Mouse (Mus musculus) kidney, embryonic 16.5 days (tissue): ENCODE data around the gene Exosc2. TPM values are rescaled to one million over a fixed set of nuclear protein-coding genes. Genes with fewer than 3 reads are reported as not detected.
A peak's percentile ranks its signal among the peaks of the same experiment; 100 is the strongest.

Source experiments
- ATAC-seq: fragments of 200-750 bp; cut with Nextera tagmentation; 2 replicates; pipeline ENCODE4 v1.8.0; 2017; ENCODE audit warnings: moderate TSS enrichment; ENCODE audit not compliant: low FRiP score, low TSS enrichment
- H3K27ac ChIP-seq: fragments of 300-500 bp; sonication (generic); 2 replicates; pipeline ENCODE4 v1.5.1; 2014; ENCODE audit warnings: low read length
- H3K27me3 ChIP-seq: fragments of 300-500 bp; sonication (generic); 2 replicates; pipeline ENCODE4 v1.6.1; 2014; ENCODE audit warnings: low read length, control low read depth, mixed read lengths; ENCODE audit not compliant: insufficient read depth
- H3K36me3 ChIP-seq: fragments of 300-500 bp; sonication (generic); 2 replicates; pipeline ENCODE4 v1.6.1; 2014; ENCODE audit warnings: low read length, control low read depth, mixed read lengths; ENCODE audit not compliant: insufficient read depth
- H3K4me1 ChIP-seq: fragments of 300-500 bp; sonication (generic); 2 replicates; pipeline ENCODE4 v1.6.1; 2014; ENCODE audit warnings: low read length, control low read depth, mixed read lengths; ENCODE audit not compliant: insufficient read depth
- H3K4me2 ChIP-seq: fragments of 300-500 bp; sonication (generic); replicated peaks from 2 replicates; pipeline ENCODE4 v1.6.1; 2014; ENCODE audit warnings: low read depth, low read length
- H3K4me3 ChIP-seq: fragments of 300-500 bp; sonication (generic); 2 replicates; pipeline ENCODE4 v1.5.1; 2014; ENCODE audit warnings: mild to moderate bottlenecking, low read length
- H3K9ac ChIP-seq: fragments of 300-500 bp; sonication (generic); replicated peaks from 2 replicates; pipeline ENCODE4 v1.6.1; 2014; ENCODE audit warnings: low read length
- H3K9me3 ChIP-seq: fragments of 300-500 bp; sonication (generic); 2 replicates; pipeline ENCODE4 v1.6.1; 2016; ENCODE audit warnings: low read length, control low read depth
- WGBS: fragments of 180-500 bp; shearing (Covaris S2); extraction: QIAGEN DNeasy Blood & Tissue Kit; methylation state at CpG from one replicate; pipeline ENCODE4 v1.1.7; 2014; 5-methylcytosine and 5-hydroxymethylcytosine counted together
- polyA plus RNA-seq: library from polyadenylated mRNA; unstranded; fragments of >200 nt; fragmentation: Nextera tagmentation; extraction: Ambion mirVana; gene quantifications from 2 replicates; pipeline ENCODE4 v1.2.1, GENCODE M21; 2015

The Exosc2 gene
- polyA plus RNA-seq, 1 experiment from 2014 or later = 75.1 TPM

DNA sequence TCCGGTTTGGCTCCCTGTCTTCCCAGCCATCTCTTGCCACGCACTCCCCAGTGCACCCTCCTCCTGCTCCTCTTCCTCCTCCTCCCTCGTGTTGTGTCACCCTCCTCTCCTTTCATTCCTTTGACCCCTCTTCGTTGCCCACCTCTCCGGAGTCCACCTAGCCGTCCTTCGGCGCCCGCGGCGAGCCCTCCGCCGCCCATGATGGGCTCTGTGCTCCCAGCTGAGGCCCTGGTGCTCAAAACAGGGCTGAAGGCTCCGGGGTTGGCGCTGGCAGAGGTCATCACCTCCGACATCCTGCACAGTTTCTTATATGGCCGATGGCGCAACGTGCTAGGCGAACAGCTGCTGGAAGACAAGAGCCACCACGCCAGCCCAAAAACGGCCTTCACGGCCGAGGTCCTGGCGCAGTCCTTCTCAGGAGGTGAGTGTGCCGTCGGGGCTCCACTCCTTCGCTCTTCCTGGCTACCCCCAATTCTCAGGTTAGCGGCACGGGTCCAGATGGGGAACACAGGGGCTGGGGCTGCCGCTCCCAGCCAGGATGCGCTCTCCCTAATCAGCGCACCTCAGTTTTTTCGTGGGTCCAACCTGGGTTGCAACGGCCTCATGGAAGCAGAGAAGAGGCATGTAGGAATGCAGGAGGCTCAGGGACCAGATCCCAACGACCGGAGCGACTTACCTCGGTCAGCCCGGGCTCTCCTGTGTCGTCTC, 30.5 kb upstream of the Exosc2 start, which contains the start of gene Prdm12:
Gene Prdm12 (plus strand): TSS at position 137 of the 708 bp plus-strand sequence.
- H3K36me3 ChIP-seq = no peaks in the 10 kb centered on the region
- 2% methylated on average over 41 of the region's 41 CpGs for WGBS
- peaks cover 100% of the 10 kb centered on the region for H3K27me3 ChIP-seq
- H3K9me3 ChIP-seq = no peaks in the 10 kb centered on the region
- no peak within 1 kb of the TSS for H3K9ac ChIP-seq
- H3K4me3 ChIP-seq = peak within 1 kb of the TSS; percentile 7; the same call in 1 of the 2 replicates
- H3K4me1 ChIP-seq = peaks cover 36% of the 10 kb centered on the region
- H3K27ac ChIP-seq = no peak within 1 kb of the TSS
- no peak within 1 kb of the TSS; the same call in 1 of the 2 replicates for H3K4me2 ChIP-seq
- ATAC-seq = no peak

DNA sequence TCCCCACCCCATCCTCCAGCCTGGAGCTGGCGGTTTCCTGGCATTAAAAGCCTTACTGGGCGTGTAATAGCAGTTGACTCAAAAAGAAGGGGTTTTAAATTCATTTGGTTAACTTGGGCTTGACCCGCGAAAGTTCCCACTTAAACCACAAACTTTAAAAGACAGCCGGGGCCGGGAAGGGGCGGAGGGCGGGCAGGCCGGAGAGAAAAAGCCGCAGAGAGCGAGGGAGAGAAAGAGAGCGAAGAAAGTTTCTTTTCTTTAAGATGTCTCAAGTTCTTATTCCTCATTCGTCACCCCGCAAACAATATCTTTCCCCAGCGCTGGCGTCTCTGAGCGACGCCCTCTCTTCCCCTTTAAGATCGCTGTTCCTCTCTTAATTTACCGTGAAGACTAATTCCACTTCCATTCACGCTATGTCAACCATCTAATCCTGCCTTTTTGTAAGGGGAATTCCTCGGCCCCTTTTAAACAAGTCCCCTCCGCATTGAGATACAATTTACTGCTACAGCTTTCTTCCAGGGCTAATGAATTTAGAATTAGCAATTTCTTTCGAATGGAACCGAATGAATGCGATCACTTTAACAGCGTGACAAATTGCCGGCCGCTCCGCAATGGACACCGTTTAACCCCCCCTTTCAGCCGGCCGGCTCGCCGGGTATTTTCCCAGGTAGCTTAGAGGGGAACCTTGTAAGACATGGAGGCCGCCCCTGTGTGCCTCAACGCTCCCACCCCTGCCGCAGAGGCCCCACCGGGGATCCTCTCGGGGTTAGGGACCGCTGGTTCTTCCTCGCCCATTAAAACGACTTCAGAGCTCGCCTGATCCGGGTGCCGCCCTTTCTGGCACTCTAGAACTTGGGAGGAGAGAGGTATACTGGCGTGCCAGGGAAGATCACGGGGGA, 29.7 kb upstream of the Exosc2 start:
- Histone ChIP-seq H3K4me1 (peaks cover 29% of the 10 kb centered on the region), H3K27ac (no peak overlapping the region), H3K4me3 (peak overlapping the region; percentile 7; the same call in 1 of the 2 replicates), H3K9me3 (no peaks in the 10 kb centered on the region), H3K27me3 (peaks cover 99% of the 10 kb centered on the region), H3K9ac (no peak overlapping the region), H3K4me2 (no peak overlapping the region; the same call in 1 of the 2 replicates), H3K36me3 (no peaks in the 10 kb centered on the region)
- under 1% methylated on average over 47 of the region's 48 CpGs for WGBS
- ATAC-seq = no peak

DNA sequence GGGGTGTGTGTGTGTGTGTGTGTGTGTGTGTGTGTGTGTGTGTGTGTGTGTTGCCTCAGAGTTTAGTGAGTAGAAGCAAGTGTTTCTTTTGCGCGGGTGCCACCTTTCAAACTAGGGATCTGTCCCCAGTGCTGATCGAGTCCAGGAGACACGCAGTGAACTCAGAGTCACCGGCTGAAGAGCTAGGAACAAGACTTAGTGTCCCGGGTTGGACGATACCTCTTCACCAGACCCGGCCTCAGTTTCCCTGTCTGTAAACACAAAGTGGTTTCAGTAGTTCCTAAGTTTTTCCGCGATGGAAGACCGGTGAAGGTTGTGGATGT, 29.0 kb upstream of the Exosc2 start:
- Histone ChIP-seq H3K4me2 (no peak overlapping the region), H3K9me3 (no peaks in the 10 kb centered on the region), H3K36me3 (no peaks in the 10 kb centered on the region), H3K4me3 (0 out of 2 replicates have a peak overlapping the region, but pooled peaks have one; percentile 7), H3K27ac (no peak overlapping the region), H3K27me3 (peaks cover 99% of the 10 kb centered on the region), H3K9ac (no peak overlapping the region), H3K4me1 (peaks cover 23% of the 10 kb centered on the region)
- WGBS = 2% methylated on average over 11 of the region's 11 CpGs
- no peak for ATAC-seq

DNA sequence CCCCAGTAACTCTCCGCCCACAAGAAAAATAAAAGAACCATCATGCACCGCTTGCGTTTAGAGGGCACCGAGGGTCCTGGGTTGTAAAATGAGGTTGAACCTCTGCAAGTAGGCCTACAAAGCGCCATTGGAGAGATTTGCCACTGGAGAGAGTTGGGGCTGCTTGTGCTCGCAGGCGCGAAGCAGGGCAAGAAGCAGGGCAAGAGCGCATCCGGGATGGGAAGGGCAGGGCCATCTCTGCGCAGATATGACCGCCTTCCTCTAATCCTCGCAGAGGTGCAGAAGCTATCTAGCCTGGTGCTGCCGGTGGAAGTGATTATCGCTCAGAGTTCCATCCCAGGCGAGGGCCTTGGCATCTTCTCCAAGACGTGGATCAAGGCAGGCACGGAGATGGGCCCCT, 28.6 kb upstream of the Exosc2 start:
- H3K4me1 ChIP-seq = peaks cover 18% of the 10 kb centered on the region
- no peaks in the 10 kb centered on the region for H3K36me3 ChIP-seq
- H3K27me3 ChIP-seq = peaks cover 99% of the 10 kb centered on the region
- no peak for ATAC-seq
- WGBS = 3% methylated on average over 18 of the region's 18 CpGs
- H3K9ac ChIP-seq = no peak overlapping the region
- no peaks in the 10 kb centered on the region for H3K9me3 ChIP-seq
- H3K27ac ChIP-seq = no peak overlapping the region
- H3K4me3 ChIP-seq = no peak overlapping the region
- H3K4me2 ChIP-seq = no peak overlapping the region

DNA sequence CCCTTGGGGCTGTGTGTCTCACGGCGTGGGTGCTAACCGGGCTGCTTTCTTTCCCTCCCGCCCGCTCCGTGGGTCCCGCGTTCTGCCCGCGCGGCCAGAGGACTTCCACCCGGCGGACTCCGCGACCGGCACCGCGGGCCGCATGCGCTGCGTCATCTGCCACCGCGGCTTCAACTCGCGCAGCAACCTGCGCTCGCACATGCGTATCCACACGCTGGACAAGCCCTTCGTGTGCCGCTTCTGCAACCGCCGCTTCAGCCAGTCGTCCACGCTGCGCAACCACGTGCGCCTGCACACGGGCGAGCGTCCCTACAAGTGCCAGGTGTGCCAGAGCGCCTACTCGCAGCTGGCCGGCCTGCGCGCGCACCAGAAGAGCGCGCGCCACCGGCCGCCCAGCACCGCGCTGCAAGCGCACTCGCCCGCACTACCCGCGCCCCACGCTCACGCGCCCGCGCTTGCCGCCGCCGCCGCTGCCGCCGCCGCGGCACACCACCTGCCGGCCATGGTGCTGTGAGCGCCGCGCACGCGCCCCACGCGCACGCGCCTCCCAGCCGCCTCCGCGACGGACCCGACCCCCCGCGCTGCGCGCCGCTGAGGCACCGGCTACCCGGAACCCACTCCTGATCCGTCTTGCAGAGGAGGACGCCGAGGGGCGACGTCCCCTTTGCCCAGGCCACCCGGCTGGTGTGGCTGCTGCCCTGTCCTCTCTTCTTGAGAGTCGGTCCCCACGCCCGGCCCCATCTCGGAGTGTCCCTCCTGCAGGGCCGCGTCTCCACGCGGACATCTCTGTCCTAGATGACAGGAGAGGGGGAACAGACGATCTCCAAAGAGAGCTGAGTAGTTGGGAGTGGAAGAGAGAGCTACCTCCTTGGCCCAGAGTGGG, 16.3 kb upstream of the Exosc2 start:
- Histone ChIP-seq H3K9me3 (peaks cover 8% of the 10 kb centered on the region), H3K36me3 (no peaks in the 10 kb centered on the region), H3K4me1 (peaks cover 8% of the 10 kb centered on the region), H3K4me2 (peak overlapping the region; percentile 98), H3K27ac (no peak overlapping the region), H3K27me3 (peaks cover 74% of the 10 kb centered on the region), H3K9ac (peak overlapping the region; percentile 23; the same call in 1 of the 2 replicates), H3K4me3 (peak overlapping the region; percentile 59)
- under 1% methylated on average over 85 of the region's 109 CpGs for WGBS
- ATAC-seq = peak; percentile 42; the same call in 1 of the 2 replicates

DNA sequence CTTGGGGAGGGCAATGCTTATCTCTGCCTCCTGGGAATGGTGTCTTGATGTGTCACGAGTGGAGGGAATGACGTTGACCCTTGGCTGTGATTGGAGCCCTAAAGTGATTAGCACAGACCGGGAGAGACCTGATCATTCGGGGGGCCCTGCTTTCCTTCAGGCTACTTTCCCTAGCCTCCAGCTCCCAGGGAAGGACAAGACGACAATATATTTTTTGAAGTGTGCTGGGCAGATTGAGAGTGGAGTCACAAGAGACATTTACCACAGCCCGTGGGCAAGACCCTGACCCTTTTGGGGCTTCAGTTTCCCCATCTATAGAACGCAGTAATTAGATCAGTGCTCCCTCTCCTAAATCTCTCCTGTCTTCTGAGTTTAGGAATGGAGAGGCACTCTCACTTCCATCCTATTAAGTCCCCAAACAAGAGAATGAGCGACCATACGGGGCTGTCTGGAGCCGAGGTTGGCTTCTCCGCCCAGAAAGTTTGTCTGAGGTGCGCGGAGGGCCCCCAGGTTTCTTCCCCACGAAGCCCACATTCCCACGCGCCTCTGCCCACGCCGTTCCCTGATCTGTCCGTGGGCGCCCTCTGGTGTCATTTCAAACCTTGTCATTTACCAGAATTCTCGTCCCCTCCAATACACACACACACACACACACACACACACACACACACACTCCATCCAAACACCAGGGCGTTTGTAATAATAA, 15.5 kb upstream of the Exosc2 start:
- Histone ChIP-seq H3K9ac (no peak overlapping the region), H3K4me2 (peak overlapping the region; percentile 98), H3K4me1 (peaks cover 8% of the 10 kb centered on the region), H3K9me3 (peaks cover 8% of the 10 kb centered on the region), H3K27me3 (peaks cover 66% of the 10 kb centered on the region), H3K36me3 (no peaks in the 10 kb centered on the region), H3K4me3 (peak overlapping the region; percentile 59), H3K27ac (no peak overlapping the region)
- WGBS = 5% methylated on average over 22 of the region's 22 CpGs
- no peak for ATAC-seq

DNA sequence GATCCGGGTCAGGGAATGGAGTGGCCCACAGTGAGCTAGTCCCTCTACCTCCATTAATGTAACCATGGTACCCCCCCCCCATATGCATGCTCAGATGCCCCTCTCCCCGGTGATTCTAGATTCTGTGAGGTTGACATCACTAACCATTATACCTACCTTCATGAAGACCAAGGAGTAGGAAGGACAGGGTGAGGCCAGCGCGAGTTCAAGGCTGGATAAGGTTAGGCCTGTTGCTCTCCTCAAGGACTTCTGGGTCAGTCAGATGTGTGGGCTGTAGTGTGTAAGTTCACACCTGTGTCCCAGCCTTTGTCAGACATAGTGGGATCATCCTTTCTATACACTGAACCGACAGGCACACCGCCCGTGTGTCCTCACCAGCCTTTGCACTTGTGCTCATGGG, 14.1 kb upstream of the Exosc2 start:
- no peak overlapping the region for H3K4me2 ChIP-seq
- no peaks in the 10 kb centered on the region for H3K36me3 ChIP-seq
- H3K27ac ChIP-seq = no peak overlapping the region
- no peak overlapping the region for H3K4me3 ChIP-seq
- 85% methylated on average over 7 of the region's 7 CpGs for WGBS
- peaks cover 8% of the 10 kb centered on the region for H3K9me3 ChIP-seq
- ATAC-seq = no peak
- no peak overlapping the region for H3K9ac ChIP-seq
- H3K4me1 ChIP-seq = peaks cover 8% of the 10 kb centered on the region
- H3K27me3 ChIP-seq = peaks cover 56% of the 10 kb centered on the region

DNA sequence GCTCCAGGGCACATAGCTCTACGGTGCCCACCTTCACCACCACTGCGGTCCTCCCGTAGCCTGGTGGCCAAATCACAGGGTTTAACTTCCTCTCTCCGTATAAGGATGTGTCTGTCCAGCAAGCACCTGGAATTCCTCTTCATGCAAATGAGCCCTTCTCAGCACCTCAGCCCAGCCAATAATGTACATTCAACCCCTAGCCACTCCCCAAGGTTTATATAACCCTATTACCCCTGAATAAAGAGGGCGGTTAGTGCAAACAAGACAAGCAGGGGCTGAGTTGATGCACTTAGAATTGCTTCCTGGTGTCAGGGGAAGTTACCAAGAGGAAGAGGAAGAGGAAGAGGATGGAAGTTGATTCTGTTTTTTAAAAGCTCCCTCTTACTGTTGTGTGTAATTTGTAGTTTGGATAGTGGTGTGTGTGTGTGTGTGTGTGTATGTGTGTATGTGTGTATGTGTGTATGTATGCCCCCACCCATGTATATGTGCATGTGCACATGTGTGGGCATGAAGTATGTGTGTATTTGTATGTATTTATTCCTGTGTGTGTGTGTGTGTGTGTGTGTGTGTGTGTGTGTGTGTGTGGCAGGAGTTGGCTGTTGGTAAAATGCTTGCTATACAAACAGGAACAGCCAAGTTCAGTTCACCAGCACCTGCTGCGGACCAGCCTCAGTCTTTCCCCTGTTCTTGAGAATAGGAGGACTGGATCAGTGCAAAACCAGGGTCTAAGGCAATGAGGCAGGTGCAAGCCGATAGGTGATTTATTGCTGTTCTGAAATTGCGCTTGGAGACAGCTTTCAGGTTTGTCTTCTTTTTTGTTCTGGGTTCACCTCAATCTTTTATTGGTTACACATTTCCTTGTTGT, 7.3 kb upstream of the Exosc2 start:
- 0 out of 2 replicates have a peak, but pooled peaks have one; percentile 42 for ATAC-seq
- H3K27ac ChIP-seq = no peak overlapping the region

More for the DNA sequence above, 7.3 kb upstream of the Exosc2 start:
- H3K27me3 ChIP-seq = peaks cover 6% of the 10 kb centered on the region; the same call in 1 of the 2 replicates
- no peaks in the 10 kb centered on the region for H3K4me1 ChIP-seq
- H3K9me3 ChIP-seq = peaks cover 8% of the 10 kb centered on the region
- WGBS = 45% methylated on average over 8 of the region's 8 CpGs
- H3K4me3 ChIP-seq = no peak overlapping the region
- no peak overlapping the region for H3K4me2 ChIP-seq
- H3K9ac ChIP-seq = no peak overlapping the region
- no peaks in the 10 kb centered on the region for H3K36me3 ChIP-seq
